Mouse (Mus musculus): ENCODE measurements around the gene Polr1c.

GRCm38 (mm10) chr17:46273803-46274236 lies 26.0 kb upstream of the Polr1c start:
- TF ChIP-seq POLR2A (IDR thresholded peaks at IDR 0.05; ENCODE audit: borderline replicate concordance, control insufficient read depth, low read depth, low read length): no peak
- no peak for TF ChIP-seq CTCF (IDR thresholded peaks at IDR 0.05; ENCODE audit: control insufficient read depth, insufficient read depth, low read length)

Measured in bone marrow, adult 2 months (tissue).